Mouse (Mus musculus): ENCODE results near the gene B9d1.

Gene B9d1

GRCm38 (mm10) chr11:61545586-61545985 is 40.6 kb downstream of the B9d1 start:
- DNase-seq, result no peak

- DNase-seq, result no peak
These were observed 41.5 kb downstream of the B9d1 start for GRCm38 (mm10) chr11:61546452-61546851.

GRCm38 (mm10) chr11:61547710-61548109 is 42.8 kb downstream of the B9d1 start:
- DNase-seq, result no peak

- no peak for DNase-seq
These were observed 45.7 kb downstream of the B9d1 start for GRCm38 (mm10) chr11:61550631-61551030.

GRCm38 (mm10) chr11:61553015-61553754 is 48.2 kb downstream of the B9d1 start:
- peak; percentile 56 to 69 for DNase-seq

- DNase-seq, result no peak
These were observed 54.6 kb downstream of the B9d1 start for GRCm38 (mm10) chr11:61559572-61559971.

- peak; percentile 54 to 65 for DNase-seq
These were observed 57.5 kb downstream of the B9d1 start for GRCm38 (mm10) chr11:61562421-61562820.

Measured in cerebellum, postnatal 36 days (tissue).